Mouse (Mus musculus): ENCODE data around the gene Tceal5. TPM values are rescaled to one million over a fixed set of nuclear protein-coding genes. Genes with fewer than 3 reads are reported as not detected.
A peak's percentile ranks its signal among the peaks of the same experiment; 100 is the strongest.
"Not testable (repeated sequence)": the region's sequence is repeated elsewhere in the genome, so short reads cannot be mapped to it uniquely, and the experiment has no call there.

The Tceal5 gene
- polyA plus RNA-seq, 1 experiment from 2014 or later = 3.4 TPM

DNA sequence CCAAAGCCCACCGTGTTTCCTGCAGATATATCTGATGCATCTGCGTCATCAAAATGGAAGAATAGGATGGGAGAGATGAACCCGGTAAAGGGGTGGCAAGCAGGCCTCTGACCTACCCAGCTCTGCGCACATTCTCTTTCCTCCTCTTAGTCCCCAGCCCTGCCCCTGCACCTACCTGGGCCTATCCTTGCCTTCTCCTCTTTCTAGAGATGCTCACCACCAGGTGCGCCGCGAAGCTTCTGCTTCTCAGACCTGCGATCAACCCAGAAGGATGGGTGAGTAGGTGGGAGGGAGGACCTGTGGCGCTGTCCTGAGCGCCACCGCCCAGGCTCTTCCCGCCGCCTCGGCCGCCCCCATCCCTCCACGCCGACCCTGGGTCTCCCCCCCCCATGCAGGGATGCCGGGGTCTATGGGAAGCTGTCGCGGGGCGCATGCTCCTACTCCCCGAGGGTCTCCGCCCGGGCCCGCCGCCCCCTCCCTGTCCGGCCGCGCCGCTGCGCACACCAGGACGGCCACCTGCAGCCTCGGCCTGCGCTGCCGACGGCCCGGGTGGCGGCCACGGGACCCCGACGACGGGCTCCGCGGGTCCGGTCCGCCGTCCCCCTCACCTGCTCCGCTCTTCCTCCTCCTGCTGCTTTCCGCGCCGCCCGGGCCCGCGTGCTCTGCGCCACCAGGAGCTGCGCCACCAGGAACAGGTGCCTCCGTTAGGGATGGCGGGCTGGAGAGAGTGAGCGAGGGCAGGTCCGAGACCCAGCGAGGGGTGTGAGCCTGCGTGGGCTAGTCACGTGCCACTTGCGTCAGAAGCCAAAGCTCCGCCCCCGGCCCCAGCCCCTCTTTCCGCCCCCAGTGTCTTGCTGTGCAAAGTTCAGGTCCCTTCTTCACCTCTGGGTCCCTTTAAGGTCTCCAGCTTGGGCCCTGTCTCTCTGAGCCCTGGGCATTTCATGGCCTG lies 11.3 kb upstream of the Tceal5 start, which contains the start of the genes Tceal7 and Bex1:
Tceal7 (plus strand) TSS at position 51 of the 949 bp plus-strand sequence.
Bex1 (minus strand) TSS at position 785 of the 949 bp plus-strand sequence.
- H3K4me1 ChIP-seq; H3K36me3 ChIP-seq; DNase-seq (ENCODE audit: low spot score); H3K9me3 ChIP-seq (replicated peaks): not testable (repeated sequence)
- 49% methylated on average over 12 of the region's 67 CpGs for WGBS
- H3K27me3 ChIP-seq (ENCODE audit: low read depth, poor library complexity, severe bottlenecking) = peaks cover 12% of the 10 kb centered on the region
- peak within 1 kb of the TSS; percentile 57 for H3K4me3 ChIP-seq
- H3K27ac ChIP-seq (replicated peaks) = peak within 1 kb of the TSS; percentile 59; the same call in 1 of the 2 replicates

DNA sequence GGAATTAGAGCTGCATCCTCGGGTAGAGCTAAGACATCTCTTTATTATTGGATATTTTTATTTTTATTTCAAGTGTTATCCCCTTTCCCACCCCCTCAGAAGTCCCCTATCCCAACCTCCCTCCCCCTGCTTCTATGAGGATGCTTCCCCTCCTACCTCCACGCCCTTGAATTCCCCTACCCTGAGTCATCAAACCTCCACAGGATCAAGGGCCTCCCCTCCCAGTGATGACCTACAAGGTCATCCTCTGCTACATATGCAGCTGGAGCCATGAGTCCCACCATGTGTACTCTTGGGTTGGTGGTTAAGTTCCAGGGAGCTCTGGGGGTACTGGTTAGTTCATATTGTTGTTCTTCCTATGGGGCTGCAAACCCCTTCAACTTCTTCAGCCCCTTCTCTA lies 9.7 kb upstream of the Tceal5 start:
- H3K4me3 ChIP-seq = no peak overlapping the region
- WGBS = 77% methylated on average over 2 of the region's 2 CpGs

DNA sequence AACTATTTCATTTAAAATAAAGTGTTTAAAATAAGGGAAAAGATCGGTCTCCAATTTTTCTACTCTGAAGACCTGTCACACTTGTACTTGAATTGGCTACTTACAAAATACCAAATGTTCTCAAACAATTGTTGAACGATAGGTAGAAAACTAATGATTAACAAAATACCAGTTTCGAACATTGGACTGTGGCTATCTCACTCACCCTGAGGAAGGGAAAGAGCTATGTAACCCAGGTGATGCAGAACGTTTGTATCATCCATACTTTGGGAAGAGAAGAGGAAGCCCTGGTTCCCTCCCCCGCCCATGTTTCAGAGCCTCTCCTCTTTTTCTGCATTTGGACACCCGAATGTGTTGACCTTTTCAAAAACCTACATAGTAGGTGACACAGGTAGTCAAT lies 730 bp upstream of the Tceal5 start:
- H3K4me1 ChIP-seq = peaks cover 6% of the 10 kb centered on the region; the same call in 1 of the 2 replicates
- no peak for DNase-seq (ENCODE audit: low spot score)
- no peak overlapping the region for H3K27ac ChIP-seq (replicated peaks)
- no peak overlapping the region for H3K4me3 ChIP-seq
- no peaks in the 10 kb centered on the region for H3K9me3 ChIP-seq (replicated peaks)
- peaks cover 35% of the 10 kb centered on the region for H3K27me3 ChIP-seq (ENCODE audit: low read depth, poor library complexity, severe bottlenecking)
- WGBS = 74% methylated on average over 6 of the region's 6 CpGs
- H3K36me3 ChIP-seq = no peaks in the 10 kb centered on the region

More for the DNA sequence above, 9.7 kb upstream of the Tceal5 start:
- no peak for DNase-seq (ENCODE audit: low spot score)
- Histone ChIP-seq H3K27me3 (ENCODE audit: low read depth, poor library complexity, severe bottlenecking) (peaks cover 18% of the 10 kb centered on the region), H3K9me3 (replicated peaks) (no peaks in the 10 kb centered on the region), H3K27ac (replicated peaks) (no peak overlapping the region), H3K4me1 (0 out of 2 replicates have a peak, but pooled peaks cover 5% of the 10 kb centered on the region), H3K36me3 (peaks cover 4% of the 10 kb centered on the region; the same call in 1 of the 2 replicates)

DNA sequence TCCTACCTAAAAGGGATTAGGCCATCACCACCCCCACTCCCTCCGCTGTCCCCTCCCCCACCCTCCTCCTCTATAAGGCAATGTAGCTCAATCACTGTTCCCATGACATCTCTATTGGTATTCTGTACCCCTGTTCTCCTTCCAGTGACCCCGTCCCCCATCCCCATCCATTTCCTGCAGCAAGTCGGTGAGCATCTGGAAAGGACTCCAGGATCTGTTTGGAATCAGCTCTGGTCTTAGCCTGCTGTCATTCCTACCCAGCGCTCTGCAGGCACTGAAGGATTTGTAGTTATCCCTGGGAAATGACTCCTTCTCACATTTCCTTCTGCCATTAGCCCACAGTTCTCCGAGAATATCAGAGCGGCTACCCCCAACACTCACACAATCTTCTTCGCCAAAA lies 419 bp downstream of the Tceal5 start:
- WGBS = 21% methylated on average over 7 of the region's 7 CpGs

DNA sequence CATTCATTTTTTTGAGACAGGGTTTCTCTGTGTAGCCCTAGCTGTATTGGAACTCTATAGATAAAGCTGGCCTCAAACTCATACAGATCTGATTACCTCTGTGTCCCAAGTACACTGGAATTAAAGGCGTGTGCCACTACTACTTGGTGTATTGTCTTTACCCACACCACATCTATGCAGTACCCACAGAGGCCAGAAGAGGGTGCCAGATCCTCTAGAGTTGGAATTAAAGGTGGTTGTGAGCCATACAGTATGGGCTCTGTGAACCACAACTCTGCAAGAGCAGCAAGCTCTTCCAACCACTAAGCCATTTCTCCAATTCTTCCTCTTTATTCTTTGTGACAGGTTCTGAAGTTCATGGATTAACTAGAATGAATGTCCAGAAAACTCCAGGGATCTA lies 6.8 kb downstream of the Tceal5 start:
- DNase-seq (ENCODE audit: low spot score) = peak; percentile 17
- WGBS = 52% methylated on average over 1 of the region's 1 CpGs

More for the DNA sequence above, 419 bp downstream of the Tceal5 start:
- DNase-seq (ENCODE audit: low spot score) = peak; percentile 15
- no peak overlapping the region for H3K27ac ChIP-seq (replicated peaks)
- peaks cover 6% of the 10 kb centered on the region; the same call in 1 of the 2 replicates for H3K4me1 ChIP-seq
- H3K36me3 ChIP-seq = no peaks in the 10 kb centered on the region
- H3K9me3 ChIP-seq (replicated peaks) = no peaks in the 10 kb centered on the region
- peak overlapping the region; percentile 57 for H3K4me3 ChIP-seq
- H3K27me3 ChIP-seq (ENCODE audit: low read depth, poor library complexity, severe bottlenecking) = peaks cover 33% of the 10 kb centered on the region

DNA sequence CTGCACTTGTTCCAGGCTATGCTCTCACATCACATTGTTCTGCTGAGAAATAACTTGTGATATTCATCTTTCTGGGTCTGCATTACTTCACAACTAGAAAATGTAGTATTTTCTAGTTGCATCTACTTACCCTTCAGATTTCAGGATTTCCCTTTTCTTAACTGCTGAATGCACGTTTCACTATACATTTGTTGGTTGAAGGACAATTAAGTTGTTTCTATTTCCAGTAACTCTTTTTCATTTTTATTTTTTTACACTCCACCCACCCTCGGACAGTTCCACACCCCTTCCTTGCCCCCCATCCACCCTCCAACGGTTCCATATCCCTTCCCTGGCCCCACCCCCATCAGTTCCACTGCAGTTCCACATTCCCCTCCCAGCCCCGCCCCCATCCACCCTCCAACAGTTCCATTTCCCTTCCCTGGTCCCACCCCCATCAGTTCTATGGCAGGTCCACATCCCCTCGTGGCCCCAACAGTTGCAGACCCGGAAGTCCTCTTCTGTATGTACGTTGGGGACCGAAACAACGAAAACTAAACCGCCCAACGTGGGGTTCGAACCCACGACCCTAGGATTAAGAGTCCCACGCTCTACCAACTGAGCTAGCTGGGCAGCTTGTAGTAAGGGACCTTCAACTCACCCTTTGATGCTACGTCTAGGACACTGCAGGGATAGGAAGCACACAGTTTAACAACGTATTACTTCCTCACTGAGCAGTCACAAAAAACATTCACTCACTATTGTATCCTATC lies 8.3 kb downstream of the Tceal5 start:
- Histone ChIP-seq H3K27ac (replicated peaks) (no peak overlapping the region), H3K27me3 (ENCODE audit: low read depth, poor library complexity, severe bottlenecking) (peaks cover 4% of the 10 kb centered on the region; the same call in 1 of the 2 replicates), H3K9me3 (replicated peaks) (no peaks in the 10 kb centered on the region), H3K4me1 (no peaks in the 10 kb centered on the region), H3K4me3 (no peak overlapping the region), H3K36me3 (no peaks in the 10 kb centered on the region)
- WGBS = 83% methylated on average over 16 of the region's 16 CpGs
- no peak for DNase-seq (ENCODE audit: low spot score)

More for the DNA sequence above, 6.8 kb downstream of the Tceal5 start:
- Histone ChIP-seq H3K27ac (replicated peaks) (no peak overlapping the region), H3K27me3 (ENCODE audit: low read depth, poor library complexity, severe bottlenecking) (peaks cover 11% of the 10 kb centered on the region), H3K9me3 (replicated peaks) (no peaks in the 10 kb centered on the region), H3K4me1 (no peaks in the 10 kb centered on the region), H3K4me3 (no peak overlapping the region), H3K36me3 (no peaks in the 10 kb centered on the region)

DNA sequence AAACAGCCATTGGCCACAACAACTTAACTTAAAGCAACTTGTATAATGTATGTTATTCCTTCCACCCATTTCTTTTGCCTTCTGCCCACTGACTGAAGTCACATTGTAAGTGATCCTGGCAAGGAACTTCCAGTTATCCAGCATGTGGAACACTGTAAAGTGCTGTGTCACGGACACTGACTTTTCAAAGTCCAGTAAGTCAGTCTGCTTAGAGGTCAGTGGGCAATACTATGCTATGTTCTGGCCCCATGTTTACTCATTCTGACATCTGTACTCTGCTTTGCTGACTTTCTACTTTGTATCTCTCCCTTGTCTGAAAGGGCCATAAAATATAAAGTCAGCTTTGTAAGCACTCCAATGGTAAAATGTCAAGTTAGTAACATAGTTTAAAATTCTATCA lies 20.6 kb downstream of the Tceal5 start:
- no peak overlapping the region for H3K27ac ChIP-seq (replicated peaks)
- H3K27me3 ChIP-seq (ENCODE audit: low read depth, poor library complexity, severe bottlenecking) = peaks cover 41% of the 10 kb centered on the region
- H3K4me3 ChIP-seq = no peak overlapping the region
- DNase-seq (ENCODE audit: low spot score) = no peak
- 89% methylated on average over 1 of the region's 1 CpGs for WGBS
- peaks cover 8% of the 10 kb centered on the region for H3K4me1 ChIP-seq
- no peaks in the 10 kb centered on the region for H3K9me3 ChIP-seq (replicated peaks)
- H3K36me3 ChIP-seq = no peaks in the 10 kb centered on the region

DNA sequence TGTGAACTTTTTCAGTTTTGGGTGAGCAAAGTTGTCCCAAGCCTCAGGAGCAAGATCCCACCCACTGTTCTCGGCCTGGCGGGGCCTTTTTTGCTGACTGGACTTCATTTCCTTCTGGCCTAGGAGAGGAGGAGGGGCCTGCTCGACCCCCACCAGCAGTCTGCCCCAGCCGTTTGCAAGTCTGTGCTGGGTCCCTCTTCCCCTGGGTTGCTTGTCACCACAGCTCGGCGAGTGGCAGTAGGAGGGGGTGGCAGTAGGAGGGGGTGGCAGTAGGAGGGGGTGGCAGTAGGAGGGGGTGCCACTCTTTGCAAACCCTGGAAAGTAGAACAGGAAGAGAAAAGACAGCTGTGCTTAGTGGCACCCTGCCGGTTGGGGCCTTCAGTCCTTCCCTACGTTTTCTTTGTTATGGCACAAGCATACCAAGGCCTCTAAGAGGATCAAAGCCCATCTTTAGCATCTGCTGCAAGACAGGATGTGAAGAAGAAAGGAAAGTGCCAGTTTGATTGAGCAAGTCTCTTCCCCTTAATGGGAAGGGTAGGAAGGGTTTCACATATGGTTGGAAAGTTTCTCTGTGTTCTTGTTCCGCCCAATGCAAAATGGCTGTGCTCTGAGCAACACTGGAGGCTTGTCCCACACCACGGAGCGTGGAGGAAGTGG lies 22.7 kb downstream of the Tceal5 start:
- H3K4me3 ChIP-seq = peak overlapping the region; percentile 21; the same call in 1 of the 2 replicates
- peak; percentile 37 for DNase-seq (ENCODE audit: low spot score)
- peaks cover 8% of the 10 kb centered on the region for H3K4me1 ChIP-seq
- H3K27me3 ChIP-seq (ENCODE audit: low read depth, poor library complexity, severe bottlenecking) = peaks cover 53% of the 10 kb centered on the region
- H3K27ac ChIP-seq (replicated peaks) = peak overlapping the region; percentile 75
- no peaks in the 10 kb centered on the region for H3K36me3 ChIP-seq
- WGBS = 24% methylated on average over 11 of the region's 11 CpGs
- H3K9me3 ChIP-seq (replicated peaks) = no peaks in the 10 kb centered on the region

DNA sequence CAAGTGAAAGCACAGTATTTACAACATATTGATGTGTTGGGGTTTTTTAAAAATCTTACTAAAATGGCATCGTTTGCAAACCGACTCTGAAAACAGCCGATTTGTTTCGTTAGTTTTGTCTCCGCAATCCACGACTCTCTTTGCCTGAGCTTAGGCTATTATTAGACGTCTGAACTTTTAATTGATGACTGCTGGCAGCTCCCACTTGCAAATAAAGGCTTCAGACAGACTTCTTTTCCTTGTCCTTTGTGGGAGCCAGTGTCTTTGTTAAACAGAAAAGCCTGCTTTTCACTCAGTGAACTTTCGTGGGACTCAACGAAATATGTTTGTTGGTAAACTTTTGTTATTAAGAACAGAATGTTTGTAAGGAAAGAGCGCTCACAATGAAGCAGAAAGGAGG lies 30.9 kb downstream of the Tceal5 start:
- H3K36me3 ChIP-seq = peaks cover 10% of the 10 kb centered on the region; the same call in 1 of the 2 replicates
- H3K27me3 ChIP-seq (ENCODE audit: low read depth, poor library complexity, severe bottlenecking) = peaks cover 56% of the 10 kb centered on the region
- H3K27ac ChIP-seq (replicated peaks) = peak overlapping the region; percentile 89
- H3K4me3 ChIP-seq = peak overlapping the region; percentile 65
- WGBS = 28% methylated on average over 10 of the region's 10 CpGs
- peaks cover 6% of the 10 kb centered on the region; the same call in 1 of the 2 replicates for H3K4me1 ChIP-seq
- DNase-seq (ENCODE audit: low spot score) = no peak
- H3K9me3 ChIP-seq (replicated peaks) = no peaks in the 10 kb centered on the region

DNA sequence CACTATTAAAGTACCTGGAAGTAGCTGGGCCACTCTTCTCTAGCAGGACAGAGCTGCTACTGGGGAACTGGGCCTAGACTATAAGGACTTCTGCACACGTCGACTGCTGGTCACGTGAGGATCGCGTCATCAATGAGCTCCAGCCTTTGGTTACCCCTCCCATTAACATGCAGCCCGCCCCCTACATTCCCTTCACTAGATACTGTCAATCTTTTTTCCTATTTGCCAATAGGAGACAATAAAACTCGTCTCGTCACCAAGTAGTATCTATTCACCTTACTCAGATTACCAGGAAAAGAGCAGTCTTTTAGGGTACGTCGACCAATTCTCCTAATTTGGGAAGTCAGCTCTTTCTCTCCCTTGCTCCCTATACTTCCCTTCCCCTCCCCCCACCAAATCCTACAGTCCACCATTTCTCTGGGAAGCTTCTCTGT lies 31.5 kb downstream of the Tceal5 start, which contains the start of gene Tceal8:
Tceal8 (minus strand) TSS at position 225 of the 434 bp plus-strand sequence.
- H3K4me3 ChIP-seq = peak within 1 kb of the TSS; percentile 65
- DNase-seq (ENCODE audit: low spot score) = peak; percentile 79
- H3K27me3 ChIP-seq (ENCODE audit: low read depth, poor library complexity, severe bottlenecking) = peaks cover 60% of the 10 kb centered on the region
- peaks cover 6% of the 10 kb centered on the region; the same call in 1 of the 2 replicates for H3K4me1 ChIP-seq
- H3K27ac ChIP-seq (replicated peaks) = peak within 1 kb of the TSS; percentile 89
- 21% methylated on average over 10 of the region's 10 CpGs for WGBS
- H3K9me3 ChIP-seq (replicated peaks) = no peaks in the 10 kb centered on the region
- H3K36me3 ChIP-seq = peaks cover 10% of the 10 kb centered on the region; the same call in 1 of the 2 replicates

DNA sequence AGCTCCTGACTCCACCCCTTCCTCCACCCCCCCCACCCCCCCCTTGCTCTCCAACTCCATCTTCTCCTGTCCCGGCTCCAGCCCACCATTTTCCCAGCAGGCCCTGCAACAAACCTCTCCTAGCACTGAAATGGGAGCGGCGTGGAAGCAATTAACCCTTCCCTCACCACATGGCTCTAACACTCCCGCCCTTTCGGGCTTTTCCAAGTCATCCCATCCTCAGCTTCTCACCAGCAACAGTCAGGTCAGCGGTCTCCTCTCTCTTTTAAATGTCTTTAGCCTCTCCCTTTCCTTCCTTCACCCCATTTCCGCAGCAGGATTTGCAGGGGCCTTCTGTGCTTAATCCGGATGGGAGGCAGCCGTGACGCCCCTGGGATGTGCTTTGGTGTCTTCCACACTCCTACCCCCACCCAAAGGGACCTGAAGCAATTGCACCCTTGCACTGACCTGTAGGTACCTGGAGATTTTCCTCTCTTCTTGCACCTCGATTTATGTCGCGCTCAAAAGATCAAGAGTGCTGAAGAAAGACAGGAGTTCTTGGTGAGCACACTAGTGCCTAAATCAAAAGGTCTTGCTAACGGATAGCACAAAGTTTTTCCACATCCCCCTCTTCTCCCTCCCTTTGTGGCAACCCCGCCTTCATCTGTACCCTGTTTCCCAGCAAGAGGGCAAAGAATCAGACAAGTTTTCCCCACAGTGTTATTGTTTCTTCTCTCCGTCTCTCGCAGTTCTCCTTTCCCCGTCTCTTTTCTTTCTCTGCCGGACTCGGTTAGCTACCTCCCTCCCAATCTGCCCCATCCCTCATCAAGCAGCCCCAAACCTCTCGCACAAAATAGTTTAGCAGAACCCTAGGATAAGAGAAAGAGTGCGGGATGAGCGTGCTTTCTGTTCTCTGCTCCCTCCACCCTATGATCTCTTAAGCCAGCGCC lies 32.2 kb downstream of the Tceal5 start:
- H3K36me3 ChIP-seq = peaks cover 10% of the 10 kb centered on the region; the same call in 1 of the 2 replicates
- H3K4me1 ChIP-seq = peaks cover 6% of the 10 kb centered on the region; the same call in 1 of the 2 replicates
- no peaks in the 10 kb centered on the region for H3K9me3 ChIP-seq (replicated peaks)
- peak overlapping the region; percentile 89 for H3K27ac ChIP-seq (replicated peaks)
- WGBS = 21% methylated on average over 24 of the region's 24 CpGs
- peaks cover 59% of the 10 kb centered on the region for H3K27me3 ChIP-seq (ENCODE audit: low read depth, poor library complexity, severe bottlenecking)
- peak overlapping the region; percentile 65 for H3K4me3 ChIP-seq
- DNase-seq (ENCODE audit: low spot score) = peak; percentile 72
